11 mouse cellular contexts compared by ENCODE assay signal in the genomic region with DNA sequence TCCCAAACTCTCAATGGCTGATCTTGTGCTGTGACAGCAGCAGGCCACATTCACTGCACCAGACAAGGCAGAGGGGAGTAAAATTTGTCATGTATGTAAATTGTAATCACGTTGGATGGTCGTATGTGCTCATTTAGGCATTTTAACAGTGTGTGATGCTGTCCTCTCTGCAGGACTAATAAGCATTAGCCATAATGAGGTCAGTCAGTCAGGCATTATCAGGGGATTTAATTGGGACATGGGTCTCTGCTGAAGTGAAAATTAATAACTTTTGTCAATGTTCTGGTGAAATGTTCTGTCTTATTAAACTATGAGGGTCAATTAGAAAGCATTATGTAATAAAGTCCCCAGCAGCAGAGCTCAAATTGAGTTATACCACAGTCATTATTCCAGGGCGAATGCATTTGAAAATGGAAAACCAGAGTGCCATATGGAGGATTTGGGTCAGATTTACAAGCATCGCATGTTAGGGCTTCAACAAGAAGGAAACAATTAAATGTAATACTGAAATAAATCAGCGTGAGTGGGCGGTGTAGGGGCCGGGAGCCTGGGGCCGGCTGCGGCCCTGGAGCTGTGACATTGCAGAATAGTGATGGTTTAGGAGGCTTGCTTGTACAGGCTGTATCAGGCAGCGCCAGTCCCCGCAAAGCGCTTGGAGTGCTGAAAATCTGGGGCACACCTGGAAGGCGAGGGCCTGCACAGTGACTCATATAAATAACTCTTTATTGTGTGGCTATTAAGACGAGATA.
DNase-seq lines count a peak whose midpoint lies in the region; ATAC-seq and TF ChIP-seq lines count a peak whose summit lies in the region.
"Had no signal": no experiment of that assay in that cellular context is flagged by ENCODE, and none has a peak within 500 bp of the region (broad histone marks: within the 10 kb centered on the region; RNA-seq: fewer than 3 reads in every experiment).

No protein-coding gene starts in this region.

- peaks cover 9% of the 10 kb centered on the region; the same call in 1 of the 2 replicates for H3K4me1 ChIP-seq in forebrain, embryonic 13.5 days
- H3K4me1 ChIP-seq: heart, embryonic 10.5 days; liver, embryonic 15.5 days had no signal

- intact Hi-C loops in left cerebral cortex, postnatal 4 days (cut with DNase I) = no loop called here
- intact Hi-C loops in left cerebral cortex, adult 2 months (cut with DNase I) = no loop called here

- peak; percentile 81 for ATAC-seq in forebrain, embryonic 13.5 days

- no peak overlapping the region for H3K27ac ChIP-seq in forebrain, embryonic 13.5 days
- H3K27ac ChIP-seq in left cerebral cortex, adult 2 months = no peak overlapping the region
- H3K27ac ChIP-seq: embryonic facial prominence, embryonic 12.5 days; heart, embryonic 10.5 days; liver, embryonic 15.5 days had no signal

- TF ChIP-seq CTCF in left cerebral cortex, adult 2 months (IDR thresholded peaks at IDR 0.05) = no peak

- H3K4me3 ChIP-seq in forebrain, embryonic 13.5 days = no peak overlapping the region
- H3K4me3 ChIP-seq in left cerebral cortex, adult 2 months = no peak overlapping the region
- H3K4me3 ChIP-seq: embryonic facial prominence, embryonic 12.5 days; heart, embryonic 10.5 days; liver, embryonic 15.5 days had no signal

- no peaks in the 10 kb centered on the region for H3K36me3 ChIP-seq in forebrain, embryonic 13.5 days (ENCODE audit: poor library complexity, severe bottlenecking)
- H3K36me3 ChIP-seq: embryonic facial prominence, embryonic 12.5 days; heart, embryonic 10.5 days; liver, embryonic 15.5 days had no signal

- 0 out of 2 replicates have a peak, but pooled peaks cover 2% of the 10 kb centered on the region for H3K27me3 ChIP-seq in forebrain, embryonic 13.5 days
- H3K27me3 ChIP-seq: embryonic facial prominence, embryonic 12.5 days; liver, embryonic 15.5 days had no signal

- 57% methylated on average over 14 of the region's 14 CpGs for WGBS in forebrain, embryonic 13.5 days

- no peak overlapping the region for H3K9ac ChIP-seq in forebrain, embryonic 13.5 days
- H3K9ac ChIP-seq: embryonic facial prominence, embryonic 12.5 days; liver, embryonic 15.5 days had no signal

- H3K9me3 ChIP-seq in forebrain, embryonic 13.5 days (replicated peaks) = no peaks in the 10 kb centered on the region; the same call in 1 of the 2 replicates
- H3K9me3 ChIP-seq: embryonic facial prominence, embryonic 12.5 days; heart, embryonic 10.5 days; liver, embryonic 15.5 days had no signal

- peak; percentile 25 for DNase-seq in embryo, embryonic 10.5 days (ENCODE audit: low spot score)
- no peak for DNase-seq in embryo, embryonic 9.5 days (ENCODE audit: extremely low spot score)
- DNase-seq in Muller cell, postnatal 12 days (ENCODE audit: inconsistent ontology term) = peak; percentile 72
- DNase-seq in mesoderm, embryonic 11.5 days (ENCODE audit: low read depth, low spot score) = peak; percentile 64
- no peak for DNase-seq in gastrocnemius, postnatal 10 days
- DNase-seq in left cerebral cortex, postnatal 4 days = no peak
- no peak for DNase-seq in left cerebral cortex, adult 2 months (ENCODE audit: extremely low spot score in 1 of 2, low spot score in 2 of 2)

- H3K4me2 ChIP-seq in forebrain, embryonic 13.5 days = no peak overlapping the region
- H3K4me2 ChIP-seq: embryonic facial prominence, embryonic 12.5 days; liver, embryonic 15.5 days had no signal

Comparison
In these comparisons a context has a peak if more than half of its experiments do, and no peak if none do; other contexts are left out.
1. DNase-seq: peak in embryo, embryonic 10.5 days (single experiment), Muller cell, postnatal 12 days (single experiment) and mesoderm, embryonic 11.5 days (single experiment); none in embryo, embryonic 9.5 days (single experiment), gastrocnemius, postnatal 10 days (single experiment), left cerebral cortex, postnatal 4 days (single experiment) and left cerebral cortex, adult 2 months (0 of 2).